Mouse (Mus musculus) stomach, postnatal 0 days (tissue): ENCODE data around the gene Ypel2.

ENCODE experiments used
- CTCF ChIP-seq: IDR thresholded peaks from 2 replicates; pipeline ENCODE4 v1.5.1; 2016; ENCODE audit warnings: antibody characterized with exemption, low read depth, mild to moderate bottlenecking, moderate library complexity
- EP300 ChIP-seq: optimal IDR thresholded peaks from 2 replicates; pipeline ENCODE3; 2016; ENCODE audit warnings: antibody characterized with exemption

- TF ChIP-seq CTCF, result no peak
- no peak for TF ChIP-seq EP300
These were observed 29.8 kb downstream of the Ypel2 start for GRCm38 (mm10) chr11:86963698-86964097.
